Mouse (Mus musculus) Patski (cell line): ENCODE results near the gene B3galt1. TPM values are rescaled to one million over a fixed set of nuclear protein-coding genes. Genes with fewer than 3 reads are reported as not detected.

Experiments used
- ATAC-seq: fragments of 100-300 bp; one replicate; pipeline ENCODE4 v1.8.0; 2021
- CTCF ChIA-PET: fragments of 350-600 bp; sonication (Branson Sonifier 250); formaldehyde crosslinking; loops from one replicate; lab custom pipeline; 2022; ENCODE audit warnings: inconsistent platforms; lab: Charles Lee
- POLR2A ChIA-PET: fragments of 350-600 bp; sonication (Branson Sonifier 250); formaldehyde crosslinking; loops from one replicate; lab custom pipeline; 2022; ENCODE audit warnings: antibody characterized with exemption, inconsistent platforms; lab: Charles Lee
- DNase-seq: peaks from one replicate; pipeline ENCODE4 v3.0.0-alpha.2; 2011; ENCODE audit warnings: low read depth, low spot score
- H3K27me3 ChIP-seq: fragments of 371-371 bp; one replicate; pipeline ENCODE4 v1.5.1; 2021
- CTCF ChIP-seq: fragments of 100-300 bp; IDR thresholded peaks from one replicate; pipeline ENCODE4 v1.5.1; 2021
- in situ Hi-C: fragments of 300-500 bp; cut with MboI; formaldehyde crosslinking; loops from 3 replicates; pipeline ENCODE4 v1.11.1; 2018; ENCODE audit warnings: low pct_unique_long_range_greater_than_20kb, mixed read lengths
- polyA plus RNA-seq: library from polyadenylated mRNA; unstranded; gene quantifications from one replicate; pipeline ENCODE4 v1.2.3, GENCODE M21; 2021

The B3galt1 gene
- polyA plus RNA-seq, 1 experiment from 2014 or later, result 15.4 TPM

GRCm38 (mm10) chr2:67724249-67724648 lies 158.6 kb downstream of the B3galt1 start:
- ChIA-PET POLR2A (no interaction called here), CTCF (interaction anchor here (1.1 to 1.3 kb wide), 2 partner anchors 12 to 30 kb away, joined by 3 to 4 read pairs; no protein-coding TSS in a partner anchor)
- in situ Hi-C loops, result no loop called here
- DNase-seq (no peak), ATAC-seq (no peak)
- H3K27me3 ChIP-seq, result no peaks in the 10 kb centered on the region
- no peak for TF ChIP-seq CTCF

- ChIA-PET POLR2A (interaction anchor here (0.8 kb wide), 1 partner anchor 14 kb away, joined by 5 read pairs; no protein-coding TSS in a partner anchor), CTCF (interaction anchor here (1.6 kb wide), 1 partner anchor 22 kb away, joined by 5 read pairs; no protein-coding TSS in a partner anchor)
- no peaks in the 10 kb centered on the region for H3K27me3 ChIP-seq
- ATAC-seq, result no peak
- TF ChIP-seq CTCF, result no peak
- in situ Hi-C loops, result no loop called here
- DNase-seq, result no peak
Observed at GRCm38 (mm10) chr2:67730771-67731170, 165.1 kb downstream of the B3galt1 start.

- no peak for TF ChIP-seq CTCF
- in situ Hi-C loops, result no loop called here
- H3K27me3 ChIP-seq, result no peaks in the 10 kb centered on the region
- no peak for DNase-seq
- ATAC-seq, result no peak
- ChIA-PET CTCF (no interaction called here), POLR2A (no interaction called here)
Observed at GRCm38 (mm10) chr2:67751585-67751984, 185.9 kb downstream of the B3galt1 start.

- no peaks in the 10 kb centered on the region for H3K27me3 ChIP-seq
- ATAC-seq (no peak), DNase-seq (no peak)
- no peak for TF ChIP-seq CTCF
- ChIA-PET CTCF (no interaction called here), POLR2A (no interaction called here)
- in situ Hi-C loops, result no loop called here
Observed at GRCm38 (mm10) chr2:67756507-67756906, 190.8 kb downstream of the B3galt1 start.

- H3K27me3 ChIP-seq, result no peaks in the 10 kb centered on the region
- no peak for TF ChIP-seq CTCF
- peak; percentile 13 for DNase-seq
- POLR2A ChIA-PET, result no interaction called here
- in situ Hi-C loops, result no loop called here
- CTCF ChIA-PET, result no interaction called here
- no peak for ATAC-seq
Observed at GRCm38 (mm10) chr2:67787536-67787935, 221.9 kb downstream of the B3galt1 start.

- DNase-seq (no peak), ATAC-seq (no peak)
- CTCF ChIA-PET, result interaction anchor here (1.5 kb wide), 1 partner anchor 75 kb away, joined by 3 read pairs; no protein-coding TSS in a partner anchor
- POLR2A ChIA-PET, result no interaction called here
- in situ Hi-C loops, result loop anchor here (10.0 kb wide), 1 partner anchor 547 kb away; no protein-coding TSS in a partner anchor
- H3K27me3 ChIP-seq, result no peaks in the 10 kb centered on the region
- no peak for TF ChIP-seq CTCF
Observed at GRCm38 (mm10) chr2:67797561-67797960, 231.9 kb downstream of the B3galt1 start.

- CTCF ChIA-PET, result no interaction called here
- POLR2A ChIA-PET, result no interaction called here
- in situ Hi-C loops, result loop anchor here (10.0 kb wide), 1 partner anchor 545 kb away; no protein-coding TSS in a partner anchor
- ATAC-seq (no peak), DNase-seq (no peak)
- no peaks in the 10 kb centered on the region for H3K27me3 ChIP-seq
- TF ChIP-seq CTCF, result no peak
Observed at GRCm38 (mm10) chr2:67799981-67800380, 234.3 kb downstream of the B3galt1 start.

GRCm38 (mm10) chr2:67816149-67816548 lies 250.5 kb downstream of the B3galt1 start:
- CTCF ChIA-PET, result interaction anchor here (0.8 kb wide), 1 partner anchor 9 kb away, joined by 3 read pairs; no protein-coding TSS in a partner anchor

GRCm38 (mm10) chr2:67818014-67818413 lies 252.3 kb downstream of the B3galt1 start:
- in situ Hi-C loops, result no loop called here
- H3K27me3 ChIP-seq, result no peaks in the 10 kb centered on the region
- no peak for DNase-seq
- ChIA-PET CTCF (no interaction called here), POLR2A (no interaction called here)
- no peak for TF ChIP-seq CTCF
- ATAC-seq, result no peak

More at GRCm38 (mm10) chr2:67816149-67816548, 250.5 kb downstream of the B3galt1 start:
- no peak for DNase-seq
- POLR2A ChIA-PET, result no interaction called here
- ATAC-seq, result no peak
- no peaks in the 10 kb centered on the region for H3K27me3 ChIP-seq
- TF ChIP-seq CTCF, result no peak
- in situ Hi-C loops, result no loop called here

GRCm38 (mm10) chr2:67822360-67822759 lies 256.7 kb downstream of the B3galt1 start:
- in situ Hi-C loops, result no loop called here
- H3K27me3 ChIP-seq, result no peaks in the 10 kb centered on the region
- CTCF ChIA-PET, result no interaction called here
- DNase-seq (no peak), ATAC-seq (no peak)
- POLR2A ChIA-PET, result no interaction called here
- TF ChIP-seq CTCF, result no peak

- H3K27me3 ChIP-seq, result no peaks in the 10 kb centered on the region
- no peak for DNase-seq
- TF ChIP-seq CTCF, result no peak
- CTCF ChIA-PET, result no interaction called here
- POLR2A ChIA-PET, result no interaction called here
- ATAC-seq, result no peak
- in situ Hi-C loops, result no loop called here
Observed at GRCm38 (mm10) chr2:67827697-67828096, 262.0 kb downstream of the B3galt1 start.
